Mouse (Mus musculus): ENCODE measurements at regions not wholly inside any gene's neighbourhood (a gene's known extent, or its start where the extent isn't known, plus 50 kb on each side); places are given as distances from the start of the nearest gene placed in this dataset.

- Histone ChIP-seq H3K27ac (ENCODE audit: insufficient read depth, low read depth, low read length) (no peak overlapping the region), H3K4me3 (ENCODE audit: insufficient read depth, low read depth, low read length) (no peak overlapping the region), H3K27me3 (replicated peaks; ENCODE audit: control insufficient read depth, insufficient read depth, low read length) (no peaks in the 10 kb centered on the region; the same call in 1 of the 2 replicates), H3K4me1 (ENCODE audit: control insufficient read depth, insufficient read depth, low read length) (no peaks in the 10 kb centered on the region), H3K36me3 (ENCODE audit: control insufficient read depth, insufficient read depth, low read length) (no peaks in the 10 kb centered on the region)
- TF ChIP-seq CTCF (conservative IDR thresholded peaks at IDR 0.05; ENCODE audit: insufficient read depth, insufficient read length, low read depth, low read length) (no peak), POLR2A (IDR thresholded peaks at IDR 0.05; ENCODE audit: low read depth, low read length) (no peak)
- no peak for DNase-seq
- 69% methylated on average over 3 of the region's 3 CpGs for WGBS
Observed at GRCm38 (mm10) chr11:40624126-40624778, 70.8 kb downstream of the Mat2b start.

- Histone ChIP-seq H3K36me3 (ENCODE audit: control insufficient read depth, insufficient read depth, low read length) (no peaks in the 10 kb centered on the region), H3K4me1 (ENCODE audit: control insufficient read depth, insufficient read depth, low read length) (no peaks in the 10 kb centered on the region), H3K4me3 (ENCODE audit: insufficient read depth, low read depth, low read length) (no peak overlapping the region), H3K27me3 (replicated peaks; ENCODE audit: control insufficient read depth, insufficient read depth, low read length) (no peaks in the 10 kb centered on the region; the same call in 1 of the 2 replicates), H3K27ac (ENCODE audit: insufficient read depth, low read depth, low read length) (no peak overlapping the region)
- 46% methylated on average over 7 of the region's 7 CpGs for WGBS
- DNase-seq: no peak
- TF ChIP-seq CTCF (conservative IDR thresholded peaks at IDR 0.05; ENCODE audit: insufficient read depth, insufficient read length, low read depth, low read length) (no peak), POLR2A (IDR thresholded peaks at IDR 0.05; ENCODE audit: low read depth, low read length) (no peak)
Observed at GRCm38 (mm10) chr11:40620036-40620435, 75.0 kb downstream of the Mat2b start.

GRCm38 (mm10) chr11:40603008-40603407, 92.0 kb downstream of the Mat2b start:
- no peak for DNase-seq
- WGBS: 97% methylated on average over 9 of the region's 9 CpGs
- Histone ChIP-seq H3K27me3 (replicated peaks; ENCODE audit: control insufficient read depth, insufficient read depth, low read length) (no peaks in the 10 kb centered on the region), H3K4me1 (ENCODE audit: control insufficient read depth, insufficient read depth, low read length) (no peaks in the 10 kb centered on the region), H3K27ac (ENCODE audit: insufficient read depth, low read depth, low read length) (no peak overlapping the region), H3K4me3 (ENCODE audit: insufficient read depth, low read depth, low read length) (no peak overlapping the region), H3K36me3 (ENCODE audit: control insufficient read depth, insufficient read depth, low read length) (no peaks in the 10 kb centered on the region)
- TF ChIP-seq POLR2A (IDR thresholded peaks at IDR 0.05; ENCODE audit: low read depth, low read length) (no peak), CTCF (conservative IDR thresholded peaks at IDR 0.05; ENCODE audit: insufficient read depth, insufficient read length, low read depth, low read length) (no peak)

GRCm38 (mm10) chr11:40601572-40601909, 93.5 kb downstream of the Mat2b start:
- 2% methylated on average over 1 of the region's 1 CpGs for WGBS
- DNase-seq: peak; percentile 44

GRCm38 (mm10) chr11:40600773-40601571, 94.0 kb downstream of the Mat2b start:
- TF ChIP-seq POLR2A (IDR thresholded peaks at IDR 0.05; ENCODE audit: low read depth, low read length): no peak
- H3K27ac ChIP-seq (ENCODE audit: insufficient read depth, low read depth, low read length): no peak overlapping the region
- WGBS: 28% methylated on average over 11 of the region's 11 CpGs
- H3K27me3 ChIP-seq (replicated peaks; ENCODE audit: control insufficient read depth, insufficient read depth, low read length): no peaks in the 10 kb centered on the region
- no peaks in the 10 kb centered on the region for H3K4me1 ChIP-seq (ENCODE audit: control insufficient read depth, insufficient read depth, low read length)
- no peak overlapping the region for H3K4me3 ChIP-seq (ENCODE audit: insufficient read depth, low read depth, low read length)
- no peak for DNase-seq
- no peaks in the 10 kb centered on the region for H3K36me3 ChIP-seq (ENCODE audit: control insufficient read depth, insufficient read depth, low read length)

More at GRCm38 (mm10) chr11:40601572-40601909, 93.5 kb downstream of the Mat2b start:
- Histone ChIP-seq H3K36me3 (ENCODE audit: control insufficient read depth, insufficient read depth, low read length) (no peaks in the 10 kb centered on the region), H3K4me1 (ENCODE audit: control insufficient read depth, insufficient read depth, low read length) (no peaks in the 10 kb centered on the region), H3K27me3 (replicated peaks; ENCODE audit: control insufficient read depth, insufficient read depth, low read length) (no peaks in the 10 kb centered on the region), H3K4me3 (ENCODE audit: insufficient read depth, low read depth, low read length) (no peak overlapping the region), H3K27ac (ENCODE audit: insufficient read depth, low read depth, low read length) (no peak overlapping the region)
- TF ChIP-seq CTCF (conservative IDR thresholded peaks at IDR 0.05; ENCODE audit: insufficient read depth, insufficient read length, low read depth, low read length) (no peak), POLR2A (IDR thresholded peaks at IDR 0.05; ENCODE audit: low read depth, low read length) (no peak)

- WGBS: 11% methylated on average over 15 of the region's 15 CpGs
- H3K4me1 ChIP-seq (ENCODE audit: control insufficient read depth, insufficient read depth, low read length): no peaks in the 10 kb centered on the region
- TF ChIP-seq CTCF (conservative IDR thresholded peaks at IDR 0.05; ENCODE audit: insufficient read depth, insufficient read length, low read depth, low read length) (no peak), POLR2A (IDR thresholded peaks at IDR 0.05; ENCODE audit: low read depth, low read length) (no peak)
- H3K4me3 ChIP-seq (ENCODE audit: insufficient read depth, low read depth, low read length): no peak overlapping the region
- no peaks in the 10 kb centered on the region for H3K36me3 ChIP-seq (ENCODE audit: control insufficient read depth, insufficient read depth, low read length)
- DNase-seq: no peak
- no peaks in the 10 kb centered on the region for H3K27me3 ChIP-seq (replicated peaks; ENCODE audit: control insufficient read depth, insufficient read depth, low read length)
- H3K27ac ChIP-seq (ENCODE audit: insufficient read depth, low read depth, low read length): no peak overlapping the region
Observed at GRCm38 (mm10) chr11:40599956-40600772, 94.8 kb downstream of the Mat2b start.

GRCm38 (mm10) chr11:40596347-40596746, 98.7 kb downstream of the Mat2b start:
- WGBS: 34% methylated on average over 3 of the region's 3 CpGs
- no peak for DNase-seq
- TF ChIP-seq CTCF (conservative IDR thresholded peaks at IDR 0.05; ENCODE audit: insufficient read depth, insufficient read length, low read depth, low read length) (no peak), POLR2A (IDR thresholded peaks at IDR 0.05; ENCODE audit: low read depth, low read length) (no peak)

More at GRCm38 (mm10) chr11:40596347-40596746, 98.7 kb downstream of the Mat2b start:
- Histone ChIP-seq H3K36me3 (ENCODE audit: control insufficient read depth, insufficient read depth, low read length) (no peaks in the 10 kb centered on the region), H3K27ac (ENCODE audit: insufficient read depth, low read depth, low read length) (no peak overlapping the region), H3K27me3 (replicated peaks; ENCODE audit: control insufficient read depth, insufficient read depth, low read length) (no peaks in the 10 kb centered on the region), H3K4me3 (ENCODE audit: insufficient read depth, low read depth, low read length) (no peak overlapping the region), H3K4me1 (ENCODE audit: control insufficient read depth, insufficient read depth, low read length) (no peaks in the 10 kb centered on the region)
